Mouse (Mus musculus) forebrain, embryonic 10.5 days (tissue): Measurements from ENCODE around the gene Slfn3. TPM values are rescaled to one million over a fixed set of nuclear protein-coding genes. Genes with fewer than 3 reads are reported as not detected.
"Not testable (repeated sequence)": the region's sequence is repeated elsewhere in the genome, so short reads cannot be mapped to it uniquely, and the experiment has no call there.

Experiments used
- DNase-seq: peaks from one replicate; pipeline ENCODE4 v3.0.0-alpha.2; 2017; ENCODE audit warnings: low spot score; ENCODE audit errors: extremely low spot score
- H3K27ac ChIP-seq: fragments of 300-500 bp; sonication (generic); 2 replicates; pipeline ENCODE4 v1.5.1; 2016; ENCODE audit warnings: mild to moderate bottlenecking
- H3K27me3 ChIP-seq: fragments of 300-500 bp; sonication (generic); 2 replicates; pipeline ENCODE4 v1.6.1; 2016; ENCODE audit warnings: mild to moderate bottlenecking; ENCODE audit not compliant: poor library complexity, severe bottlenecking
- H3K36me3 ChIP-seq: fragments of 300-500 bp; sonication (generic); replicated peaks from 2 replicates; pipeline ENCODE4 v1.6.1; 2016; ENCODE audit warnings: mild to moderate bottlenecking, moderate library complexity
- H3K4me1 ChIP-seq: fragments of 300-500 bp; sonication (generic); 2 replicates; pipeline ENCODE4 v1.6.1; 2016
- H3K4me3 ChIP-seq: fragments of 300-500 bp; sonication (generic); 2 replicates; pipeline ENCODE4 v1.5.1; 2016; ENCODE audit warnings: mild to moderate bottlenecking, moderate library complexity
- H3K9me3 ChIP-seq: fragments of 300-500 bp; sonication (generic); 2 replicates; pipeline ENCODE4 v1.6.1; 2016; ENCODE audit warnings: mild to moderate bottlenecking, moderate library complexity
- WGBS: fragments of 180-500 bp; shearing (Covaris S2); methylation state at CpG from one replicate; pipeline ENCODE4 v1.1.7; 2016; 5-methylcytosine and 5-hydroxymethylcytosine counted together
- polyA plus RNA-seq: library from polyadenylated mRNA; unstranded; fragments of >200 nt; fragmentation: Nextera tagmentation; extraction: Ambion mirVana; gene quantifications from 2 replicates; pipeline ENCODE4 v1.2.1, GENCODE M21; 2016

Gene Slfn3
- polyA plus RNA-seq, 1 experiment from 2014 or later = 0.55 TPM

- no peaks in the 10 kb centered on the region for H3K36me3 ChIP-seq
- H3K4me3 ChIP-seq = no peak overlapping the region
- DNase-seq = no peak
- H3K4me1 ChIP-seq = no peaks in the 10 kb centered on the region
- H3K27ac ChIP-seq = no peak overlapping the region
- H3K9me3 ChIP-seq = no peaks in the 10 kb centered on the region
- 87% methylated on average over 7 of the region's 7 CpGs for WGBS
- H3K27me3 ChIP-seq = no peaks in the 10 kb centered on the region
These were observed 37.0 kb downstream of the Slfn3 start for GRCm38 (mm10) chr11:83227926-83228723.

DNA sequence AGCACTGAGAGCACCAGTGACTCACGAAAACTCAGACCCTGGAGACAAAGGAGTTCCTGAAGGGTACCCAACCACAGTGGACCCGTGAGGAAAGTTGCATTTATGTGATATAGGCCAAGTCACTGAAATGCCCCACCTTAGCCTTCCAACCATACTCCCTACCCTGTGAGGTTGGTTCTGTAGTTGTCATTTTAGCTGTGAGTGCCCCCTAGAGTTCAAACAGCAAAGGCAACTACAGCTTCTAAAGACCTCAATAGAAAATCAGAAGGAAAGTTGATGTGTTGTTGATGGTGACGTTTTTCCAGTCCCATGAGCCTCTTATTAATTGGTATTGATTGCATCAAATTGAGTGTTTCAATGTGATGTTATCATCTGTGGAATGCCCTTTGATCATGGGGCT lies 39.8 kb downstream of the Slfn3 start:
- 78% methylated on average over 3 of the region's 3 CpGs for WGBS
- no peak overlapping the region for H3K4me3 ChIP-seq
- no peaks in the 10 kb centered on the region for H3K9me3 ChIP-seq
- H3K27ac ChIP-seq = no peak overlapping the region
- no peaks in the 10 kb centered on the region for H3K36me3 ChIP-seq
- no peaks in the 10 kb centered on the region for H3K27me3 ChIP-seq
- H3K4me1 ChIP-seq = peaks cover 2% of the 10 kb centered on the region; the same call in 1 of the 2 replicates
- no peak for DNase-seq

GRCm38 (mm10) chr11:83233621-83234020 lies 42.5 kb downstream of the Slfn3 start:
- H3K36me3 ChIP-seq, H3K27me3 ChIP-seq, H3K27ac ChIP-seq, H3K4me3 ChIP-seq, DNase-seq, H3K4me1 ChIP-seq, H3K9me3 ChIP-seq: not testable (repeated sequence)
- WGBS = 44% methylated on average over 5 of the region's 5 CpGs

DNA sequence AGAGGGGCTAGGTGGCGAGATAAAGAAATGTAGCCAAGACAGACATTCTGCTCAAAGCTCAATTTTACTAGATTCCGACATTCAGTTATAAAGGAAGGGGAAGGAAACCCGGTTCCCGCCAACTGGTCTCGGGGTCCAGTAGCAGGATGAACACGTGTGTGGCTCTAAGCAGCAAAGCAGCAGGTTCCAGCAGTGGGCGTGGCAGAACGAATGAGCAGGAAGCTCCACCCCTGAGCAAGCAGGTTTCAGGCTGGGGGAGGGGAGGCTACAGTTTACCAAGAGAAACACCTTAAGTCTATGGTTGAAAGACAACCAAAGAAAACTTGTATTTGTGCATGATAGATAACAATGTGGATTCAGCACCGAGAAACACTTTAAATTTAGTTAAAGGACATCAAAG lies 46.3 kb downstream of the Slfn3 start:
- WGBS = 88% methylated on average over 9 of the region's 9 CpGs
- not testable (repeated sequence) for H3K27ac ChIP-seq, H3K4me3 ChIP-seq, H3K27me3 ChIP-seq, H3K9me3 ChIP-seq, DNase-seq, H3K36me3 ChIP-seq, H3K4me1 ChIP-seq

GRCm38 (mm10) chr11:83238389-83238788 lies 47.3 kb downstream of the Slfn3 start:
- no peak for DNase-seq
- Histone ChIP-seq H3K9me3 (no peaks in the 10 kb centered on the region), H3K4me3 (no peak overlapping the region), H3K27me3 (no peaks in the 10 kb centered on the region), H3K27ac (no peak overlapping the region), H3K4me1 (peaks cover 8% of the 10 kb centered on the region), H3K36me3 (no peaks in the 10 kb centered on the region)
- 95% methylated on average over 2 of the region's 2 CpGs for WGBS

DNA sequence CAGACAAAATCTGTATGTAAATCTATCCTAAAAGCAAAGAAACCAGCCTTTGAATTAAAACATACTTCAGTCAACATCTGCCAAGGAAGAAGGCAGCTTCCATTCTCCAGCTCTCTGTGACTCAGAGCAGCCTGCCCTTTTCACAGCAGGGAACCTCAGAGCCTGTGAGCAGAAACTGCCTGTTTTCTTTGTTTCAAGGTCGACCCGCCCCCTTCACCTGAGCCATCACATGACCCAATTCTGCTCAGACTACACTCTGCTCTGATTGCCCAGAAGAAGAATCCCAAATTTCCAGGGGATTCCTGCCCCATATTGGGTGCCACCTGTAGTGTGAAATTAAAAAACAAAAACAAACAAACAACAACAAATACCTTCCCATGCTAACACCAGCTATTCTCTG lies 48.7 kb downstream of the Slfn3 start:
- H3K9me3 ChIP-seq = no peaks in the 10 kb centered on the region
- no peaks in the 10 kb centered on the region for H3K27me3 ChIP-seq
- H3K4me1 ChIP-seq = peaks cover 5% of the 10 kb centered on the region
- H3K4me3 ChIP-seq = no peak overlapping the region
- H3K27ac ChIP-seq = no peak overlapping the region
- WGBS = 26% methylated on average over 2 of the region's 2 CpGs
- no peaks in the 10 kb centered on the region for H3K36me3 ChIP-seq
- no peak for DNase-seq

GRCm38 (mm10) chr11:83257211-83257610 lies 66.1 kb downstream of the Slfn3 start:
- H3K27ac ChIP-seq, H3K27me3 ChIP-seq, H3K4me3 ChIP-seq, H3K36me3 ChIP-seq, DNase-seq, H3K9me3 ChIP-seq, H3K4me1 ChIP-seq: not testable (repeated sequence)
- WGBS = 72% methylated on average over 5 of the region's 5 CpGs

DNA sequence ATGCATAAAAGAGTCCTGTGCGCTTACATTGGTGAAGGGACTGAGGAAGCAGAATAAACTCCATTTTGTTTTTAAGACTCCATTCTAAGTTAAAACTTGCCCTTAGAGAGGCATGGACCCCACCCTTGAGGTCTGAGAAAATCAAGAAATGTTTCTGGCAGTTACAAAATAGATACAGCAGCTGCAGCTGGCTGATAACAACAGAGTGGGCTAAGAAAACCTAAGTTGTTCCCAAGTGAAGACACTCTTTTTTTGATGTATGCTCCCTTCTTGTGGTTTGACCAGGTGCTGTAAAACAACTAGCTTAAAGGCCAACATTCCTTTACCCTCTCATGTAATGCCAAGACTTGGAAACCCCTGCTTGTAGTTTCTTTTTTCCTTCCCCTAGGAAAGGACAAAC lies 71.5 kb downstream of the Slfn3 start:
- 83% methylated on average over 1 of the region's 1 CpGs for WGBS
- Histone ChIP-seq H3K27me3 (no peaks in the 10 kb centered on the region), H3K4me1 (no peaks in the 10 kb centered on the region), H3K9me3 (no peaks in the 10 kb centered on the region), H3K27ac (no peak overlapping the region), H3K36me3 (no peaks in the 10 kb centered on the region), H3K4me3 (no peak overlapping the region)
- no peak for DNase-seq

- Histone ChIP-seq H3K27ac (no peak overlapping the region), H3K9me3 (no peaks in the 10 kb centered on the region), H3K4me1 (no peaks in the 10 kb centered on the region), H3K27me3 (no peaks in the 10 kb centered on the region), H3K4me3 (no peak overlapping the region), H3K36me3 (no peaks in the 10 kb centered on the region)
- no peak for DNase-seq
- 62% methylated on average over 3 of the region's 3 CpGs for WGBS
These were observed 72.0 kb downstream of the Slfn3 start for GRCm38 (mm10) chr11:83263146-83263545.

Other genes with a start within 250 kb of the Slfn3 start
- 0.31 and 0.38 TPM in 2 replicates for gene Slfn5, start 240.0 kb upstream of the Slfn3 start, polyA plus RNA-seq
- 9.4 and 10.3 TPM in 2 replicates for gene Slfn9, start 199.5 kb upstream of the Slfn3 start, polyA plus RNA-seq
- 0.07 and 0.10 TPM in 2 replicates for gene Slfn8, start 170.5 kb upstream of the Slfn3 start, polyA plus RNA-seq
- gene Slfn2, start 126.2 kb upstream of the Slfn3 start, polyA plus RNA-seq = 1.1 and 1.3 TPM in 2 replicates
- not detected in 2 replicates for gene Slfn1, start 74.5 kb upstream of the Slfn3 start, polyA plus RNA-seq
- gene Slfn4, start 16.1 kb upstream of the Slfn3 start, polyA plus RNA-seq = not detected in 2 replicates
- gene Slfn14, start 95.4 kb downstream of the Slfn3 start, polyA plus RNA-seq = 0.15 and 0.19 TPM in 2 replicates
- 66.4 and 67.0 TPM in 2 replicates for gene Ap2b1, start 107.7 kb downstream of the Slfn3 start, polyA plus RNA-seq
- 16.4 and 16.6 TPM in 2 replicates for gene Pex12, start 111.3 kb downstream of the Slfn3 start, polyA plus RNA-seq
- gene Rasl10b, start 217.8 kb downstream of the Slfn3 start, polyA plus RNA-seq = 2.7 and 3.1 TPM in 2 replicates
- gene Gas2l2, start 238.1 kb downstream of the Slfn3 start, polyA plus RNA-seq = 0.07 TPM in 1 of 2 replicates, not detected in the other
- 0.25 and 0.36 TPM in 2 replicates for gene 1700020L24Rik, start 246.3 kb downstream of the Slfn3 start, polyA plus RNA-seq